ENCODE assay signal across 8 mouse cellular contexts in the genomic region with DNA sequence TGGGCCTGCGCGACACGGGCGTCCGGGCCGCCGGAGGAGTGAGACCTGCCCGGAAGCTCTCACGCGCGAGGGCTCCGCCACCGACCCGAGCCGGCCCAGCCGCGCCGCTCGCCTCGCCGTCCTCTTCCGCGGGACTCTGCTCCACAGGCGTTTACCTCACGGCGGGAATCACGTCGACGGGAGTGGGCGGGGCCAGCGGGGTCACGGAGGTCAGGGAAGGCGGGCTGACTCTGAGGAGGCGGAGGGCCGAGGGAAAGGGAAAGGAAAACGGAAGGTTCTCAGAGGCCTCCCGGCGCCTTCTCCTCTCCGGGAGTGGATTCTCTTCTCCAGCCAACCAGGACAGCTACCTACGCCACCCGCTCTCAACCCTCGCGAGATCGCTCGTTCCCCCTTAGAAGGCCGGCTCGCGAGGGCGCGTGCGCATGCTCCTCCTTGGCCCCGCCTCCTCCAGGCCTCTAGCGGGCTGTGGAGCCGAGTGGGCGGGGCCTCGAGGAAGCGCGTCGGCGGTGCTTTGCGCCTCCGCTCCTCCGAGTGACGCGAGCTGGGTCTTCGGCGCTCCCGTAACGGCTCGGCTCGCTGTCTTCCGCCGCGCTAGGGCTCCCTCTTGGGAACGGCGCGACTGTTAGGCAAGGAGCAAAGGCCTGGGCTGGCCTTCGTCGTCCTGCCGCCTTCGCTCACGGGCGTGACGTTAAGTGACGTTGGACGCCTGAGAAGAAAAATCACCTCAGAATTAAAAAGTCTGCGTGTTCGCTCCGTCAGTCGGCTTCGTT. TPM values are rescaled to one million over a fixed set of nuclear protein-coding genes. Genes with fewer than 3 reads are reported as not detected.
A peak's percentile ranks its signal among the peaks of the same experiment; 100 is the strongest.
DNase-seq lines count a peak whose midpoint lies in the region; ATAC-seq and TF ChIP-seq lines count a peak whose summit lies in the region.
"Not testable (repeated sequence)": the region's sequence is repeated elsewhere in the genome, so short reads cannot be mapped to it uniquely, and the experiment has no call there.

A gene (minus strand): TSS at position 343 of the 770 bp plus-strand sequence.

- peak within 1 kb of the TSS; percentile 93 for H3K4me3 ChIP-seq in C2C12 (ENCODE audit: insufficient read depth, poor library complexity, severe bottlenecking)
- peak within 1 kb of the TSS; percentile 96 for H3K4me3 ChIP-seq in embryonic fibroblast, embryonic 13.5 days (ENCODE audit: insufficient read depth, low read length)
- peak within 1 kb of the TSS; percentile 91 for H3K4me3 ChIP-seq in heart, embryonic 10.5 days
- peak within 1 kb of the TSS; percentile 95 for H3K4me3 ChIP-seq in kidney, embryonic 15.5 days (replicated peaks)
- peak within 1 kb of the TSS; percentile 95 for H3K4me3 ChIP-seq in limb, embryonic 15.5 days
- peak within 1 kb of the TSS; percentile 75 for H3K4me3 ChIP-seq in midbrain, postnatal 0 days (ENCODE audit: low read depth, low read length)

- ATAC-seq in kidney, embryonic 15.5 days (replicated peaks; ENCODE audit: low FRiP score) = peak; percentile 98
- ATAC-seq in limb, embryonic 15.5 days (ENCODE audit: insufficient number of reproducible peaks, low FRiP score, low TSS enrichment, low read depth) = peak; percentile 90
- ATAC-seq in midbrain, postnatal 0 days (ENCODE audit: low FRiP score) = peak; percentile 97

- H3K79me3 ChIP-seq in C2C12 (ENCODE audit: low read depth) = peaks cover 40% of the 10 kb centered on the region

- peak within 1 kb of the TSS; percentile 97 for H3K27ac ChIP-seq in embryonic fibroblast, embryonic 13.5 days (ENCODE audit: insufficient read depth, low read length)
- peak within 1 kb of the TSS; percentile 96 for H3K27ac ChIP-seq in heart, embryonic 10.5 days
- H3K27ac ChIP-seq in kidney, embryonic 15.5 days = peak within 1 kb of the TSS; percentile 99
- H3K27ac ChIP-seq in limb, embryonic 15.5 days = peak within 1 kb of the TSS; percentile 99
- H3K27ac ChIP-seq in midbrain, postnatal 0 days (ENCODE audit: low read depth, low read length) = peak within 1 kb of the TSS; percentile 89

- not testable (repeated sequence) for TF ChIP-seq CTCF in C2C12 (IDR thresholded peaks at IDR 0.05; ENCODE audit: control insufficient read depth, insufficient read depth, insufficient read length); embryonic fibroblast, embryonic 13.5 days (IDR thresholded peaks at IDR 0.05; ENCODE audit: borderline replicate concordance, insufficient read depth, low read length)
- peak; percentile 42; the same call in 1 of the 2 replicates for TF ChIP-seq CTCF in midbrain, postnatal 0 days (IDR thresholded peaks at IDR 0.05)

- peaks cover 20% of the 10 kb centered on the region for H3K36me3 ChIP-seq in C2C12 (ENCODE audit: control insufficient read depth, insufficient read depth)
- H3K36me3 ChIP-seq in heart, embryonic 10.5 days = peaks cover 21% of the 10 kb centered on the region
- H3K36me3 ChIP-seq in kidney, embryonic 15.5 days = peaks cover 15% of the 10 kb centered on the region
- peaks cover 11% of the 10 kb centered on the region; the same call in 1 of the 2 replicates for H3K36me3 ChIP-seq in limb, embryonic 15.5 days
- not testable (repeated sequence) for H3K36me3 ChIP-seq in midbrain, postnatal 0 days (ENCODE audit: insufficient read depth, low read length)

- H3K4me2 ChIP-seq in kidney, embryonic 15.5 days = peak within 1 kb of the TSS; percentile 90
- H3K4me2 ChIP-seq in limb, embryonic 15.5 days = peak within 1 kb of the TSS; percentile 87
- H3K4me2 ChIP-seq in midbrain, postnatal 0 days (ENCODE audit: low read depth, low read length, poor library complexity, severe bottlenecking) = peak within 1 kb of the TSS; percentile 64

- WGBS in heart, embryonic 10.5 days = 1% methylated on average over 91 of the region's 91 CpGs
- under 1% methylated on average over 89 of the region's 91 CpGs for WGBS in kidney, embryonic 15.5 days
- WGBS in limb, embryonic 15.5 days = under 1% methylated on average over 87 of the region's 91 CpGs
- WGBS in midbrain, postnatal 0 days = 2% methylated on average over 71 of the region's 91 CpGs

- H3K9ac ChIP-seq in kidney, embryonic 15.5 days = peak within 1 kb of the TSS; percentile 90
- peak within 1 kb of the TSS; percentile 94 for H3K9ac ChIP-seq in limb, embryonic 15.5 days
- H3K9ac ChIP-seq in midbrain, postnatal 0 days (replicated peaks; ENCODE audit: low read length, poor library complexity, severe bottlenecking) = peak within 1 kb of the TSS; percentile 67

- peak; percentile 97 for DNase-seq in brain, adult 2 months (ENCODE audit: low read depth, low spot score)
- DNase-seq in heart, embryonic 10.5 days (ENCODE audit: low spot score) = peak; percentile 95
- peak; percentile 93 for DNase-seq in midbrain, postnatal 0 days (ENCODE audit: low spot score)
- peak; percentile 96 to 97 for DNase-seq in spleen, postnatal 10 days (ENCODE audit: low spot score in 2 of 2)

- not testable (repeated sequence) for H3K4me1 ChIP-seq in embryonic fibroblast, embryonic 13.5 days (ENCODE audit: control insufficient read depth, insufficient read depth, low read length); heart, embryonic 10.5 days; midbrain, postnatal 0 days (ENCODE audit: insufficient read depth, low read length)
- peaks cover 11% of the 10 kb centered on the region for H3K4me1 ChIP-seq in kidney, embryonic 15.5 days
- peaks cover 12% of the 10 kb centered on the region for H3K4me1 ChIP-seq in limb, embryonic 15.5 days

- not testable (repeated sequence) for H3K9me3 ChIP-seq in heart, embryonic 10.5 days; kidney, embryonic 15.5 days (replicated peaks); limb, embryonic 15.5 days; midbrain, postnatal 0 days (ENCODE audit: low read length)

- peaks cover 45% of the 10 kb centered on the region for H3K79me2 ChIP-seq in C2C12 (ENCODE audit: control insufficient read depth, insufficient read depth)

- TF ChIP-seq POLR2A in embryonic fibroblast, embryonic 13.5 days (IDR thresholded peaks at IDR 0.05; ENCODE audit: low read depth, low read length) = peak; percentile 82

- peak within 1 kb of the TSS; percentile 73 for H3ac ChIP-seq in C2C12 (ENCODE audit: control insufficient read depth, insufficient read length, low read depth)

- not testable (repeated sequence) for H3K27me3 ChIP-seq in C2C12 (ENCODE audit: control insufficient read depth, insufficient read depth, insufficient read length); heart, embryonic 10.5 days (ENCODE audit: insufficient read depth, poor library complexity, severe bottlenecking); kidney, embryonic 15.5 days; limb, embryonic 15.5 days; midbrain, postnatal 0 days (ENCODE audit: insufficient read depth, low read length)

RNA-seq across cellular contexts. Expression of the gene that starts here (rescaled TPM):
- polyA plus RNA-seq in C2C12 (2012; fragmentation: generic; extraction: Trizol) = 17.4 TPM
- polyA plus RNA-seq in embryonic fibroblast, embryonic 13.5 days (2011; ENCODE audit: insufficient read length, low read depth, missing spikeins) = 94.9 and 110 TPM in 2 replicates
- polyA plus RNA-seq in heart, embryonic 10.5 days (2016; fragmentation: Nextera tagmentation; extraction: Ambion mirVana) = 53.8 and 79.9 TPM in 2 replicates
- 80.9 and 83.9 TPM in 2 replicates for polyA plus RNA-seq in kidney, embryonic 15.5 days (2015; fragmentation: Nextera tagmentation; extraction: Ambion mirVana)
- 50.3 and 63.6 TPM in 2 replicates for polyA plus RNA-seq in limb, embryonic 15.5 days (2015; fragmentation: Nextera tagmentation; extraction: Ambion mirVana)
- 30.5 and 36.5 TPM in 2 replicates for total RNA-seq in midbrain, postnatal 0 days (2014; rRNA removed)
- 23.8 and 28.9 TPM in 2 replicates for polyA plus RNA-seq in midbrain, postnatal 0 days (2015; fragmentation: Nextera tagmentation; extraction: Ambion mirVana)

Comparison
In these comparisons a context has a peak if more than half of its experiments do, and no peak if none do; other contexts are left out.
1. Peak in every context shown above with its lines: DNase-seq, ATAC-seq, H3K4me3 ChIP-seq and H3K27ac ChIP-seq.